Mouse (Mus musculus) liver, postnatal 0 days (tissue): Measurements from ENCODE around the gene Arhgef16.

Experiments used
- CTCF ChIP-seq: sonication (generic); IDR thresholded peaks from 2 replicates; pipeline ENCODE4 v1.5.1; 2016; ENCODE audit warnings: antibody characterized with exemption, low read depth
- EP300 ChIP-seq: IDR thresholded peaks from 2 replicates; pipeline ENCODE4 v1.6.1; 2016; ENCODE audit warnings: antibody characterized with exemption, low read depth, mild to moderate bottlenecking

DNA sequence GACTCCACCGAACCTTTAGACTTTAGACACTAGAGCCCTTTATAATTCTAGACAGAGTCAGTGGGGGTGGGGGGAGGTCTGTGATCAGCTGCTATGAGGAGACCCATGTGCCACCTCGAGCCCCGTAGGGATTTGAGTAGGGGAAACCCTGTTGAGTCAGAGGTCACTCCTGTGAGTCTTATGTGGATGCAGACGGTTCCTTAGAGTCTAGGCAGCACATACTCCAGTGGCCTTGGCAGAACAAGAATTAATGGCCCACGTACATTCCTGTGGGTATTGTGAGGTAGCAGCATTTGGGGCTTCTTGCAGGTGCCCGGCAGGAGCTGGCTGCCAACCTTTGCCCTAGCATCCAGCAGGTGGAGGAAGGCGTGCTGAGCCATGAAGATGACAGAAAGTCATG, 70.1 kb downstream of the Arhgef16 start:
- TF ChIP-seq CTCF (no peak), EP300 (no peak)
